25 mouse cellular contexts compared by ENCODE assay signal in genomic region chr10:20078350-20078749, GRCm38 (mm10).
DNase-seq lines count a peak whose midpoint lies in the region; ATAC-seq and TF ChIP-seq lines count a peak whose summit lies in the region.
"Had no signal": no experiment of that assay in that cellular context is flagged by ENCODE, and none has a peak within 500 bp of the region (broad histone marks: within the 10 kb centered on the region; RNA-seq: fewer than 3 reads in every experiment).

No protein-coding gene starts in this region.

- TF ChIP-seq CTCF in kidney, adult 2 months (conservative IDR thresholded peaks at IDR 0.05; ENCODE audit: insufficient read depth, insufficient read length, low read depth, low read length), result no peak

- peaks cover 5% of the 10 kb centered on the region for H3K36me3 ChIP-seq in kidney, adult 2 months (ENCODE audit: control insufficient read depth, insufficient read depth, low read length)
- H3K36me3 ChIP-seq in stomach, embryonic 16.5 days (ENCODE audit: control insufficient read depth, insufficient read depth, low read length), result no peaks in the 10 kb centered on the region
- H3K36me3 ChIP-seq: embryonic facial prominence, embryonic 10.5 days; embryonic facial prominence, embryonic 13.5 days; forebrain, embryonic 12.5 days; forebrain, embryonic 15.5 days; hindbrain, embryonic 12.5 days; hindbrain, embryonic 15.5 days had no signal

- H3K9me3 ChIP-seq in stomach, embryonic 16.5 days (replicated peaks; ENCODE audit: control insufficient read depth, low read length), result no peaks in the 10 kb centered on the region
- H3K9me3 ChIP-seq: embryonic facial prominence, embryonic 10.5 days; embryonic facial prominence, embryonic 13.5 days; forebrain, embryonic 12.5 days; forebrain, embryonic 15.5 days; hindbrain, embryonic 12.5 days; hindbrain, embryonic 15.5 days had no signal

- H3K4me2 ChIP-seq in stomach, embryonic 16.5 days (ENCODE audit: low read depth, low read length), result no peak overlapping the region
- H3K4me2 ChIP-seq: embryonic facial prominence, embryonic 13.5 days; forebrain, embryonic 12.5 days; forebrain, embryonic 15.5 days; heart, embryonic 11.5 days; hindbrain, embryonic 12.5 days; hindbrain, embryonic 15.5 days had no signal

- H3K9ac ChIP-seq in stomach, embryonic 16.5 days (ENCODE audit: low read length), result no peak overlapping the region
- H3K9ac ChIP-seq: embryonic facial prominence, embryonic 13.5 days; forebrain, embryonic 12.5 days; forebrain, embryonic 15.5 days; hindbrain, embryonic 12.5 days; hindbrain, embryonic 15.5 days had no signal

- TF ChIP-seq POLR2A in kidney, adult 2 months (IDR thresholded peaks at IDR 0.05; ENCODE audit: low read depth, low read length), result no peak

- 70% methylated on average over 2 of the region's 2 CpGs for WGBS in kidney, adult 2 months
- WGBS in stomach, embryonic 16.5 days, result 94% methylated on average over 2 of the region's 2 CpGs

- H3K27ac ChIP-seq in kidney, adult 2 months (ENCODE audit: insufficient read depth, low read depth, low read length), result 0 out of 2 replicates have a peak overlapping the region, but pooled peaks have one; percentile 11
- H3K27ac ChIP-seq in brown adipose tissue, adult 24 weeks (replicated peaks; ENCODE audit: low read depth, low read length), result peak overlapping the region; percentile 92
- peak overlapping the region; percentile 46; the same call in 1 of the 2 replicates for H3K27ac ChIP-seq in stomach, embryonic 16.5 days (ENCODE audit: low read length)
- H3K27ac ChIP-seq: embryonic facial prominence, embryonic 10.5 days; embryonic facial prominence, embryonic 13.5 days; forebrain, embryonic 12.5 days; forebrain, embryonic 15.5 days; hindbrain, embryonic 12.5 days; hindbrain, embryonic 15.5 days had no signal

- DNase-seq in kidney, adult 2 months, result peak; percentile 78
- DNase-seq in kidney, postnatal 4 days, result no peak
- DNase-seq in kidney, postnatal 36 days, result peak; percentile 39 to 68
- no peak for DNase-seq in kidney, adult 18-20 months
- no peak for DNase-seq in ovary, adult 18-20 months (ENCODE audit: low spot score)
- DNase-seq: adrenal gland, adult 2 months; adrenal gland, postnatal 14 days; cerebellum, adult 11-12 months; cerebellum, adult 8-10 months; cerebellum, postnatal 10 days; cerebellum, postnatal 36 days; embryo, embryonic 11 days; gastrocnemius, postnatal 25 days; heart, adult 18-20 months had no signal

- H3K27me3 ChIP-seq in kidney, adult 2 months (replicated peaks; ENCODE audit: control insufficient read depth, insufficient read depth, low read length), result no peaks in the 10 kb centered on the region
- H3K27me3 ChIP-seq in stomach, embryonic 16.5 days (ENCODE audit: control insufficient read depth, insufficient read depth, low read length), result no peaks in the 10 kb centered on the region
- H3K27me3 ChIP-seq: embryonic facial prominence, embryonic 13.5 days; forebrain, embryonic 12.5 days; forebrain, embryonic 15.5 days; hindbrain, embryonic 12.5 days; hindbrain, embryonic 15.5 days had no signal

- no peak for ATAC-seq in stomach, embryonic 16.5 days (ENCODE audit: insufficient read depth, low FRiP score)
- ATAC-seq: CD4-positive, CD25-positive, alpha-beta regulatory T cell, adult 4 months; forebrain, embryonic 15.5 days had no signal

- H3K4me1 ChIP-seq in kidney, adult 2 months (ENCODE audit: control insufficient read depth, insufficient read depth, low read length), result peaks cover 6% of the 10 kb centered on the region; the same call in 1 of the 2 replicates
- peaks cover 8% of the 10 kb centered on the region for H3K4me1 ChIP-seq in brown adipose tissue, adult 24 weeks (ENCODE audit: control insufficient read depth, insufficient read depth, insufficient read length, low read length)
- no peaks in the 10 kb centered on the region for H3K4me1 ChIP-seq in stomach, embryonic 16.5 days (ENCODE audit: control insufficient read depth, insufficient read depth, low read length)
- H3K4me1 ChIP-seq: embryonic facial prominence, embryonic 10.5 days; embryonic facial prominence, embryonic 13.5 days; forebrain, embryonic 12.5 days; forebrain, embryonic 15.5 days; hindbrain, embryonic 12.5 days; hindbrain, embryonic 15.5 days had no signal

- H3K4me3 ChIP-seq in kidney, adult 2 months (ENCODE audit: insufficient read depth, low read depth, low read length), result no peak overlapping the region
- no peak overlapping the region for H3K4me3 ChIP-seq in brown adipose tissue, adult 24 weeks (ENCODE audit: insufficient read depth, low read depth, low read length)
- no peak overlapping the region for H3K4me3 ChIP-seq in stomach, embryonic 16.5 days (replicated peaks; ENCODE audit: low read length)
- H3K4me3 ChIP-seq: embryonic facial prominence, embryonic 10.5 days; embryonic facial prominence, embryonic 13.5 days; erythroblast, embryonic 14.5 days; forebrain, embryonic 12.5 days; forebrain, embryonic 15.5 days; hindbrain, embryonic 12.5 days; hindbrain, embryonic 15.5 days had no signal

Comparison
In these comparisons a context has a peak if more than half of its experiments do, and no peak if none do; other contexts are left out.
1. DNase-seq: peak in kidney, adult 2 months (single experiment) and kidney, postnatal 36 days (2 of 2); none in kidney, postnatal 4 days (0 of 2), kidney, adult 18-20 months (single experiment) and ovary, adult 18-20 months (single experiment).
2. H3K27ac ChIP-seq: peak in every context shown above with its lines; median percentile 92 in brown adipose tissue, adult 24 weeks; 46 in stomach, embryonic 16.5 days; 11 in kidney, adult 2 months.